Mouse (Mus musculus) liver, embryonic 15.5 days (tissue): ENCODE data around the gene Ikzf2. TPM values are rescaled to one million over a fixed set of nuclear protein-coding genes. Genes with fewer than 3 reads are reported as not detected.

ENCODE experiments used
- ATAC-seq: fragments of 200-750 bp; cut with Nextera tagmentation; 2 replicates; pipeline ENCODE4 v1.8.0; 2017; ENCODE audit warnings: moderate number of reproducible peaks, mild to moderate bottlenecking, moderate library complexity; ENCODE audit not compliant: insufficient read depth
- H3K27ac ChIP-seq: fragments of 300-500 bp; sonication (generic); replicated peaks from 2 replicates; pipeline ENCODE4 v1.5.1; 2015; ENCODE audit warnings: mild to moderate bottlenecking, inconsistent platforms
- H3K27me3 ChIP-seq: fragments of 300-500 bp; sonication (generic); 2 replicates; pipeline ENCODE4 v1.6.1; 2015; ENCODE audit warnings: mild to moderate bottlenecking, inconsistent platforms
- H3K36me3 ChIP-seq: fragments of 300-500 bp; sonication (generic); replicated peaks from 2 replicates; pipeline ENCODE4 v1.6.1; 2015; ENCODE audit warnings: moderate library complexity, mild to moderate bottlenecking, inconsistent platforms
- H3K4me1 ChIP-seq: fragments of 300-500 bp; sonication (generic); replicated peaks from 2 replicates; pipeline ENCODE4 v1.6.1; 2015; ENCODE audit warnings: inconsistent platforms
- H3K4me2 ChIP-seq: fragments of 300-500 bp; sonication (generic); 2 replicates; pipeline ENCODE4 v1.6.1; 2015; ENCODE audit warnings: moderate library complexity, mild to moderate bottlenecking, inconsistent platforms
- H3K4me3 ChIP-seq: fragments of 300-500 bp; sonication (generic); replicated peaks from 2 replicates; pipeline ENCODE4 v1.5.1; 2015; ENCODE audit warnings: mild to moderate bottlenecking, inconsistent platforms
- H3K9ac ChIP-seq: fragments of 300-500 bp; sonication (generic); 2 replicates; pipeline ENCODE4 v1.6.1; 2015; ENCODE audit warnings: moderate library complexity, mild to moderate bottlenecking, inconsistent platforms
- H3K9me3 ChIP-seq: fragments of 300-500 bp; sonication (generic); replicated peaks from 2 replicates; pipeline ENCODE4 v1.6.1; 2016; ENCODE audit warnings: inconsistent platforms
- WGBS: fragments of 180-500 bp; shearing (Covaris S2); methylation state at CpG from one replicate; pipeline ENCODE4 v1.1.7; 2015; ENCODE audit warnings: mixed read lengths; ENCODE audit not compliant: insufficient replicate concordance; 5-methylcytosine and 5-hydroxymethylcytosine counted together
- polyA plus RNA-seq: library from polyadenylated mRNA; unstranded; fragments of >200 nt; fragmentation: Nextera tagmentation; extraction: Ambion mirVana; gene quantifications from 2 replicates; pipeline ENCODE4 v1.2.1, GENCODE M21; 2015

The Ikzf2 gene
- polyA plus RNA-seq, 1 experiment from 2014 or later: 0.40 TPM

GRCm38 (mm10) chr1:69599074-69599772 lies 87.8 kb downstream of the Ikzf2 start:
- ATAC-seq: no peak
- Histone ChIP-seq H3K36me3 (no peaks in the 10 kb centered on the region), H3K9ac (no peak overlapping the region), H3K4me1 (no peaks in the 10 kb centered on the region), H3K4me3 (no peak overlapping the region), H3K4me2 (no peak overlapping the region), H3K27ac (no peak overlapping the region), H3K27me3 (no peaks in the 10 kb centered on the region), H3K9me3 (no peaks in the 10 kb centered on the region)
- 66% methylated on average over 12 of the region's 12 CpGs for WGBS

- no peak for ATAC-seq
- 61% methylated on average over 6 of the region's 6 CpGs for WGBS
Observed at GRCm38 (mm10) chr1:69591889-69592288, 95.2 kb downstream of the Ikzf2 start.

GRCm38 (mm10) chr1:69591328-69591801 lies 95.7 kb downstream of the Ikzf2 start:
- WGBS: 47% methylated on average over 7 of the region's 7 CpGs
- H3K9me3 ChIP-seq: no peaks in the 10 kb centered on the region
- H3K4me1 ChIP-seq: 0 out of 2 replicates have a peak, but pooled peaks cover 4% of the 10 kb centered on the region
- H3K4me2 ChIP-seq: no peak overlapping the region
- no peaks in the 10 kb centered on the region for H3K27me3 ChIP-seq
- no peaks in the 10 kb centered on the region for H3K36me3 ChIP-seq
- H3K9ac ChIP-seq: no peak overlapping the region
- ATAC-seq: no peak
- H3K27ac ChIP-seq: no peak overlapping the region
- H3K4me3 ChIP-seq: no peak overlapping the region

More at GRCm38 (mm10) chr1:69591889-69592288, 95.2 kb downstream of the Ikzf2 start:
- no peaks in the 10 kb centered on the region for H3K36me3 ChIP-seq
- no peak overlapping the region for H3K27ac ChIP-seq
- no peak overlapping the region for H3K4me3 ChIP-seq
- 0 out of 2 replicates have a peak, but pooled peaks cover 4% of the 10 kb centered on the region for H3K4me1 ChIP-seq
- H3K9me3 ChIP-seq: no peaks in the 10 kb centered on the region
- H3K27me3 ChIP-seq: no peaks in the 10 kb centered on the region
- no peak overlapping the region for H3K4me2 ChIP-seq
- H3K9ac ChIP-seq: no peak overlapping the region

- 46% methylated on average over 2 of the region's 2 CpGs for WGBS
- Histone ChIP-seq H3K27me3 (no peaks in the 10 kb centered on the region), H3K27ac (no peak overlapping the region), H3K4me1 (peaks cover 7% of the 10 kb centered on the region), H3K9me3 (no peaks in the 10 kb centered on the region), H3K36me3 (no peaks in the 10 kb centered on the region), H3K4me2 (no peak overlapping the region), H3K9ac (no peak overlapping the region), H3K4me3 (no peak overlapping the region)
- no peak for ATAC-seq
Observed at GRCm38 (mm10) chr1:69585546-69585945, 101.5 kb downstream of the Ikzf2 start.

- Histone ChIP-seq H3K27ac (no peak overlapping the region), H3K27me3 (no peaks in the 10 kb centered on the region), H3K4me1 (peaks cover 7% of the 10 kb centered on the region), H3K4me2 (no peak overlapping the region), H3K9me3 (no peaks in the 10 kb centered on the region), H3K9ac (no peak overlapping the region), H3K36me3 (no peaks in the 10 kb centered on the region), H3K4me3 (no peak overlapping the region)
- ATAC-seq: peak; percentile 49
- WGBS: 59% methylated on average over 5 of the region's 5 CpGs
Observed at GRCm38 (mm10) chr1:69583932-69584659, 102.9 kb downstream of the Ikzf2 start.

- Histone ChIP-seq H3K27me3 (no peaks in the 10 kb centered on the region), H3K9ac (no peak overlapping the region), H3K27ac (no peak overlapping the region), H3K36me3 (no peaks in the 10 kb centered on the region), H3K4me3 (no peak overlapping the region), H3K9me3 (no peaks in the 10 kb centered on the region), H3K4me2 (no peak overlapping the region), H3K4me1 (0 out of 2 replicates have a peak, but pooled peaks cover 1% of the 10 kb centered on the region)
- 80% methylated on average over 4 of the region's 4 CpGs for WGBS
- no peak for ATAC-seq
Observed at GRCm38 (mm10) chr1:69578917-69579316, 108.1 kb downstream of the Ikzf2 start.

GRCm38 (mm10) chr1:69559443-69560090 lies 127.5 kb downstream of the Ikzf2 start:
- ATAC-seq: peak; percentile 99
- no peaks in the 10 kb centered on the region for H3K9me3 ChIP-seq
- no peak overlapping the region for H3K4me3 ChIP-seq
- H3K4me2 ChIP-seq: peak overlapping the region; percentile 45
- WGBS: 22% methylated on average over 5 of the region's 5 CpGs
- peak overlapping the region; percentile 74 for H3K27ac ChIP-seq
- peaks cover 22% of the 10 kb centered on the region for H3K4me1 ChIP-seq
- no peaks in the 10 kb centered on the region for H3K27me3 ChIP-seq
- no peaks in the 10 kb centered on the region for H3K36me3 ChIP-seq
- no peak overlapping the region for H3K9ac ChIP-seq

- ATAC-seq: no peak
- Histone ChIP-seq H3K4me2 (no peak overlapping the region), H3K9ac (no peak overlapping the region), H3K4me3 (no peak overlapping the region), H3K4me1 (peaks cover 22% of the 10 kb centered on the region), H3K27me3 (no peaks in the 10 kb centered on the region), H3K9me3 (no peaks in the 10 kb centered on the region), H3K36me3 (no peaks in the 10 kb centered on the region), H3K27ac (no peak overlapping the region)
- 63% methylated on average over 5 of the region's 5 CpGs for WGBS
Observed at GRCm38 (mm10) chr1:69555636-69556151, 131.4 kb downstream of the Ikzf2 start.

- WGBS: 61% methylated on average over 4 of the region's 4 CpGs
- no peak for ATAC-seq
- Histone ChIP-seq H3K27me3 (no peaks in the 10 kb centered on the region), H3K36me3 (no peaks in the 10 kb centered on the region), H3K4me3 (no peak overlapping the region), H3K9ac (no peak overlapping the region), H3K4me2 (no peak overlapping the region), H3K9me3 (no peaks in the 10 kb centered on the region), H3K4me1 (peaks cover 30% of the 10 kb centered on the region), H3K27ac (no peak overlapping the region)
Observed at GRCm38 (mm10) chr1:69549987-69550386, 137.1 kb downstream of the Ikzf2 start.

GRCm38 (mm10) chr1:69545885-69546253 lies 141.2 kb downstream of the Ikzf2 start:
- Histone ChIP-seq H3K36me3 (no peaks in the 10 kb centered on the region), H3K4me3 (no peak overlapping the region), H3K9ac (no peak overlapping the region), H3K4me2 (peak overlapping the region; percentile 29), H3K4me1 (peaks cover 58% of the 10 kb centered on the region), H3K9me3 (no peaks in the 10 kb centered on the region), H3K27ac (peak overlapping the region; percentile 77), H3K27me3 (no peaks in the 10 kb centered on the region)
- peak; percentile 61 for ATAC-seq
- 63% methylated on average over 1 of the region's 1 CpGs for WGBS
